Mouse (Mus musculus): ENCODE data around the gene Gm13277.

- no peak for TF ChIP-seq GATA1 (IDR thresholded peaks at IDR 0.05; ENCODE audit: low read length)
- no peak for TF ChIP-seq TAL1 (IDR thresholded peaks at IDR 0.05; ENCODE audit: low read length)
These were observed 47.0 kb upstream of the Gm13277 start for GRCm38 (mm10) chr4:88741426-88741825.
